Mouse (Mus musculus): Measurements from ENCODE around the gene Olfr983. TPM values are rescaled to one million over a fixed set of nuclear protein-coding genes. Genes with fewer than 3 reads are reported as not detected.

Olfr983 gene
- not detected for polyA plus RNA-seq (2014; fragmentation: Illumina TruSeq; extraction: RNeasy Lipid Tissue Mini Kit (QIAGEN cat#74804); ENCODE audit: low read depth, low replicate concordance)

GRCm38 (mm10) chr9:40093495-40093894, at the start of gene Olfr983:
Gene Olfr983, minus strand, starts transcription at chr9:40093595.

GRCm38 (mm10) chr9:40130084-40130483, 36.7 kb upstream of the Olfr983 start, which contains the start of gene Olfr985:
Gene Olfr985, minus strand, starts transcription at chr9:40130184.

GRCm38 (mm10) chr9:40114106-40114505, 20.7 kb upstream of the Olfr983 start, which contains the start of gene Olfr984:
Gene Olfr984, minus strand, starts transcription at chr9:40114206.

GRCm38 (mm10) chr9:40073529-40073928, 19.9 kb downstream of the Olfr983 start, which contains the start of gene Olfr982:
Gene Olfr982, plus strand, starts transcription at chr9:40073829.

Other genes with a start within 250 kb of the Olfr983 start
- gene Olfr972, start 227.2 kb downstream of the Olfr983 start, polyA plus RNA-seq (2014; fragmentation: Illumina TruSeq; extraction: RNeasy Lipid Tissue Mini Kit (QIAGEN cat#74804); ENCODE audit: low read depth, low replicate concordance) = not detected
- gene Olfr229, start 186.3 kb downstream of the Olfr983 start, polyA plus RNA-seq (2014; fragmentation: Illumina TruSeq; extraction: RNeasy Lipid Tissue Mini Kit (QIAGEN cat#74804); ENCODE audit: low read depth, low replicate concordance) = not detected
- gene Olfr974, start 156.1 kb downstream of the Olfr983 start, polyA plus RNA-seq (2014; fragmentation: Illumina TruSeq; extraction: RNeasy Lipid Tissue Mini Kit (QIAGEN cat#74804); ENCODE audit: low read depth, low replicate concordance) = not detected
- gene Olfr975, start 141.5 kb downstream of the Olfr983 start, polyA plus RNA-seq (2014; fragmentation: Illumina TruSeq; extraction: RNeasy Lipid Tissue Mini Kit (QIAGEN cat#74804); ENCODE audit: low read depth, low replicate concordance) = not detected
- not detected for gene Olfr976, start 132.5 kb downstream of the Olfr983 start, polyA plus RNA-seq (2014; fragmentation: Illumina TruSeq; extraction: RNeasy Lipid Tissue Mini Kit (QIAGEN cat#74804); ENCODE audit: low read depth, low replicate concordance)
- not detected for gene Olfr978, start 101.5 kb downstream of the Olfr983 start, polyA plus RNA-seq (2014; fragmentation: Illumina TruSeq; extraction: RNeasy Lipid Tissue Mini Kit (QIAGEN cat#74804); ENCODE audit: low read depth, low replicate concordance)
- not detected for gene Olfr979, start 90.1 kb downstream of the Olfr983 start, polyA plus RNA-seq (2014; fragmentation: Illumina TruSeq; extraction: RNeasy Lipid Tissue Mini Kit (QIAGEN cat#74804); ENCODE audit: low read depth, low replicate concordance)
- gene Olfr980, start 84.0 kb downstream of the Olfr983 start, polyA plus RNA-seq (2014; fragmentation: Illumina TruSeq; extraction: RNeasy Lipid Tissue Mini Kit (QIAGEN cat#74804); ENCODE audit: low read depth, low replicate concordance) = not detected
- gene Olfr981, start 72.1 kb downstream of the Olfr983 start, polyA plus RNA-seq (2014; fragmentation: Illumina TruSeq; extraction: RNeasy Lipid Tissue Mini Kit (QIAGEN cat#74804); ENCODE audit: low read depth, low replicate concordance) = not detected
- gene Olfr982, start 19.8 kb downstream of the Olfr983 start, polyA plus RNA-seq (2014; fragmentation: Illumina TruSeq; extraction: RNeasy Lipid Tissue Mini Kit (QIAGEN cat#74804); ENCODE audit: low read depth, low replicate concordance) = not detected
- gene Olfr984, start 20.6 kb upstream of the Olfr983 start, polyA plus RNA-seq (2014; fragmentation: Illumina TruSeq; extraction: RNeasy Lipid Tissue Mini Kit (QIAGEN cat#74804); ENCODE audit: low read depth, low replicate concordance) = not detected
- not detected for gene Olfr985, start 36.6 kb upstream of the Olfr983 start, polyA plus RNA-seq (2014; fragmentation: Illumina TruSeq; extraction: RNeasy Lipid Tissue Mini Kit (QIAGEN cat#74804); ENCODE audit: low read depth, low replicate concordance)
- not detected for gene Tmem225, start 54.5 kb upstream of the Olfr983 start, polyA plus RNA-seq (2014; fragmentation: Illumina TruSeq; extraction: RNeasy Lipid Tissue Mini Kit (QIAGEN cat#74804); ENCODE audit: low read depth, low replicate concordance)
- not detected for gene Olfr986, start 87.3 kb upstream of the Olfr983 start, polyA plus RNA-seq (2014; fragmentation: Illumina TruSeq; extraction: RNeasy Lipid Tissue Mini Kit (QIAGEN cat#74804); ENCODE audit: low read depth, low replicate concordance)
- gene Zfp202, start 98.7 kb upstream of the Olfr983 start, polyA plus RNA-seq (2014; fragmentation: Illumina TruSeq; extraction: RNeasy Lipid Tissue Mini Kit (QIAGEN cat#74804); ENCODE audit: low read depth, low replicate concordance) = 3.2 TPM
- not detected for gene Scn3b, start 175.6 kb upstream of the Olfr983 start, polyA plus RNA-seq (2014; fragmentation: Illumina TruSeq; extraction: RNeasy Lipid Tissue Mini Kit (QIAGEN cat#74804); ENCODE audit: low read depth, low replicate concordance)

Data from kidney, adult 10 weeks (tissue).